Mouse (Mus musculus): ENCODE measurements around the gene Hist2h3b.

- TF ChIP-seq ZKSCAN1 (IDR thresholded peaks at IDR 0.05; ENCODE audit: borderline replicate concordance, low read depth, low read length), result no peak
- TF ChIP-seq CTCF (conservative IDR thresholded peaks at IDR 0.05 in 1 of 2, IDR thresholded peaks at IDR 0.05 in 1 of 2; ENCODE audit: low read depth in 2 of 2, low read length in 2 of 2), result no peak
- TF ChIP-seq PAX5 (IDR thresholded peaks at IDR 0.05; ENCODE audit: low read length), result no peak
- no peak for TF ChIP-seq ZMIZ1 (IDR thresholded peaks at IDR 0.05; ENCODE audit: low read depth, low read length)
- no peak for TF ChIP-seq MEF2A (IDR thresholded peaks at IDR 0.05; ENCODE audit: borderline replicate concordance, low read depth, low read length)
- no peak for TF ChIP-seq CHD1 (IDR thresholded peaks at IDR 0.05; ENCODE audit: low read depth, low read length)
- TF ChIP-seq GABPA (IDR thresholded peaks at IDR 0.05; ENCODE audit: insufficient replicate concordance, low read depth, low read length), result no peak
Measured at GRCm38 (mm10) chr3:96235836-96236235, 32.6 kb upstream of the Hist2h3b start.

Measured in CH12.LX (cell line).